Mouse (Mus musculus) liver, embryonic 11.5 days (tissue): ENCODE data around the gene Dst. TPM values are rescaled to one million over a fixed set of nuclear protein-coding genes. Genes with fewer than 3 reads are reported as not detected.

Experiments used
- ATAC-seq: fragments of 200-750 bp; cut with Nextera tagmentation; replicated peaks from 2 replicates; pipeline ENCODE4 v1.8.0; 2017; ENCODE audit warnings: moderate number of reproducible peaks, mild to moderate bottlenecking, moderate TSS enrichment, moderate library complexity; ENCODE audit not compliant: low FRiP score
- DNase-seq: peaks from one replicate; pipeline ENCODE4 v3.0.0-alpha.2; 2017; ENCODE audit warnings: low spot score
- H3K27ac ChIP-seq: fragments of 300-500 bp; sonication (generic); 2 replicates; pipeline ENCODE4 v1.5.1; 2014; ENCODE audit warnings: mild to moderate bottlenecking, low read depth, low read length, control low read depth
- H3K27me3 ChIP-seq: fragments of 300-500 bp; sonication (generic); replicated peaks from 2 replicates; pipeline ENCODE4 v1.6.1; 2014; ENCODE audit warnings: low read length, mixed read lengths; ENCODE audit not compliant: control insufficient read depth, insufficient read depth
- H3K36me3 ChIP-seq: fragments of 300-500 bp; sonication (generic); 2 replicates; pipeline ENCODE4 v1.6.1; 2014; ENCODE audit warnings: mild to moderate bottlenecking, low read length, moderate library complexity, mixed read lengths; ENCODE audit not compliant: control insufficient read depth, insufficient read depth
- H3K4me1 ChIP-seq: fragments of 300-500 bp; sonication (generic); replicated peaks from 2 replicates; pipeline ENCODE4 v1.6.1; 2014; ENCODE audit warnings: low read length, mixed read lengths; ENCODE audit not compliant: control insufficient read depth, insufficient read depth
- H3K4me2 ChIP-seq: fragments of 300-500 bp; sonication (generic); 2 replicates; pipeline ENCODE4 v1.6.1; 2014; ENCODE audit warnings: mild to moderate bottlenecking, control low read depth, moderate library complexity
- H3K4me3 ChIP-seq: fragments of 300-500 bp; sonication (generic); 2 replicates; pipeline ENCODE4 v1.5.1; 2014; ENCODE audit warnings: low read depth, low read length, control low read depth
- H3K9ac ChIP-seq: fragments of 300-500 bp; sonication (generic); 2 replicates; pipeline ENCODE4 v1.6.1; 2014; ENCODE audit warnings: low read depth, low read length, control low read depth
- H3K9me3 ChIP-seq: fragments of 300-500 bp; sonication (generic); 2 replicates; pipeline ENCODE4 v1.6.1; 2016; ENCODE audit warnings: low read length, inconsistent platforms, mixed read lengths; ENCODE audit not compliant: control insufficient read depth
- WGBS: fragments of 180-500 bp; shearing (Covaris S2); extraction: QIAGEN DNeasy Blood & Tissue Kit; methylation state at CpG from one replicate; pipeline ENCODE4 v1.1.7; 2014; 5-methylcytosine and 5-hydroxymethylcytosine counted together
- polyA plus RNA-seq: library from polyadenylated mRNA; unstranded; fragments of >200 nt; fragmentation: Nextera tagmentation; extraction: Ambion mirVana; gene quantifications from 2 replicates; pipeline ENCODE4 v1.2.1, GENCODE M21; 2014

Gene Dst
- polyA plus RNA-seq, 1 experiment from 2014 or later, result 9.4 TPM

GRCm38 (mm10) chr1:34043327-34043726 is 135.3 kb downstream of the Dst start:
- Histone ChIP-seq H3K36me3 (no peaks in the 10 kb centered on the region), H3K4me3 (no peak overlapping the region), H3K9me3 (no peaks in the 10 kb centered on the region), H3K27me3 (no peaks in the 10 kb centered on the region), H3K4me2 (no peak overlapping the region), H3K4me1 (no peaks in the 10 kb centered on the region), H3K27ac (no peak overlapping the region), H3K9ac (no peak overlapping the region)
- DNase-seq, result no peak
- ATAC-seq, result no peak
- WGBS, result 82% methylated on average over 8 of the region's 8 CpGs

GRCm38 (mm10) chr1:34043836-34044550 is 136.0 kb downstream of the Dst start:
- no peak overlapping the region for H3K4me2 ChIP-seq
- 84% methylated on average over 7 of the region's 7 CpGs for WGBS
- no peak overlapping the region for H3K9ac ChIP-seq
- H3K9me3 ChIP-seq, result no peaks in the 10 kb centered on the region
- H3K4me1 ChIP-seq, result no peaks in the 10 kb centered on the region
- ATAC-seq, result no peak
- H3K36me3 ChIP-seq, result no peaks in the 10 kb centered on the region
- no peak overlapping the region for H3K27ac ChIP-seq
- H3K27me3 ChIP-seq, result no peaks in the 10 kb centered on the region
- H3K4me3 ChIP-seq, result no peak overlapping the region
- no peak for DNase-seq

GRCm38 (mm10) chr1:34044675-34045074 is 136.7 kb downstream of the Dst start:
- H3K4me2 ChIP-seq, result no peak overlapping the region
- no peaks in the 10 kb centered on the region for H3K36me3 ChIP-seq
- no peaks in the 10 kb centered on the region for H3K4me1 ChIP-seq
- ATAC-seq (no peak), DNase-seq (no peak)
- H3K27me3 ChIP-seq, result no peaks in the 10 kb centered on the region
- H3K4me3 ChIP-seq, result no peak overlapping the region
- 72% methylated on average over 3 of the region's 3 CpGs for WGBS
- no peaks in the 10 kb centered on the region for H3K9me3 ChIP-seq
- H3K27ac ChIP-seq, result no peak overlapping the region
- no peak overlapping the region for H3K9ac ChIP-seq

- ATAC-seq (no peak), DNase-seq (no peak)
- Histone ChIP-seq H3K27me3 (no peaks in the 10 kb centered on the region), H3K4me2 (no peak overlapping the region), H3K9ac (no peak overlapping the region), H3K27ac (no peak overlapping the region), H3K4me3 (no peak overlapping the region), H3K4me1 (no peaks in the 10 kb centered on the region), H3K9me3 (no peaks in the 10 kb centered on the region), H3K36me3 (no peaks in the 10 kb centered on the region)
- WGBS, result 76% methylated on average over 3 of the region's 3 CpGs
Measured at GRCm38 (mm10) chr1:34047285-34047684, 139.3 kb downstream of the Dst start.

- DNase-seq (no peak), ATAC-seq (no peak)
- Histone ChIP-seq H3K36me3 (no peaks in the 10 kb centered on the region), H3K4me3 (no peak overlapping the region), H3K9ac (no peak overlapping the region), H3K4me2 (no peak overlapping the region), H3K4me1 (no peaks in the 10 kb centered on the region), H3K27me3 (no peaks in the 10 kb centered on the region), H3K9me3 (no peaks in the 10 kb centered on the region), H3K27ac (no peak overlapping the region)
- 86% methylated on average over 3 of the region's 3 CpGs for WGBS
Measured at GRCm38 (mm10) chr1:34051251-34051650, 143.2 kb downstream of the Dst start.

- Histone ChIP-seq H3K9ac (no peak overlapping the region), H3K36me3 (no peaks in the 10 kb centered on the region), H3K4me1 (no peaks in the 10 kb centered on the region), H3K9me3 (no peaks in the 10 kb centered on the region), H3K27ac (no peak overlapping the region), H3K4me2 (no peak overlapping the region), H3K4me3 (no peak overlapping the region), H3K27me3 (no peaks in the 10 kb centered on the region)
- WGBS, result 71% methylated on average over 5 of the region's 5 CpGs
- DNase-seq, result no peak
- ATAC-seq, result no peak
Measured at GRCm38 (mm10) chr1:34052422-34052821, 144.4 kb downstream of the Dst start.

GRCm38 (mm10) chr1:34054970-34055369 is 146.9 kb downstream of the Dst start:
- no peaks in the 10 kb centered on the region for H3K4me1 ChIP-seq
- no peak overlapping the region for H3K9ac ChIP-seq
- no peaks in the 10 kb centered on the region for H3K36me3 ChIP-seq
- no peak overlapping the region for H3K27ac ChIP-seq
- H3K9me3 ChIP-seq, result no peaks in the 10 kb centered on the region
- DNase-seq, result no peak
- no peak overlapping the region for H3K4me3 ChIP-seq
- ATAC-seq, result no peak
- 87% methylated on average over 10 of the region's 10 CpGs for WGBS
- H3K4me2 ChIP-seq, result no peak overlapping the region
- no peaks in the 10 kb centered on the region for H3K27me3 ChIP-seq

GRCm38 (mm10) chr1:34056658-34057057 is 148.6 kb downstream of the Dst start:
- H3K4me1 ChIP-seq, result 0 out of 2 replicates have a peak, but pooled peaks cover 3% of the 10 kb centered on the region
- WGBS, result 89% methylated on average over 14 of the region's 14 CpGs
- H3K4me2 ChIP-seq, result no peak overlapping the region
- H3K36me3 ChIP-seq, result no peaks in the 10 kb centered on the region
- no peak overlapping the region for H3K27ac ChIP-seq
- no peak for DNase-seq
- H3K27me3 ChIP-seq, result no peaks in the 10 kb centered on the region
- H3K9me3 ChIP-seq, result no peaks in the 10 kb centered on the region
- H3K4me3 ChIP-seq, result no peak overlapping the region
- no peak overlapping the region for H3K9ac ChIP-seq
- ATAC-seq, result no peak

GRCm38 (mm10) chr1:34059231-34059630 is 151.2 kb downstream of the Dst start:
- no peaks in the 10 kb centered on the region for H3K9me3 ChIP-seq
- no peak overlapping the region for H3K9ac ChIP-seq
- H3K4me3 ChIP-seq, result no peak overlapping the region
- H3K4me2 ChIP-seq, result no peak overlapping the region
- 0 out of 2 replicates have a peak, but pooled peaks cover 3% of the 10 kb centered on the region for H3K4me1 ChIP-seq
- no peaks in the 10 kb centered on the region for H3K27me3 ChIP-seq
- no peaks in the 10 kb centered on the region for H3K36me3 ChIP-seq
- no peak for ATAC-seq
- DNase-seq, result no peak
- WGBS, result 88% methylated on average over 12 of the region's 12 CpGs
- H3K27ac ChIP-seq, result no peak overlapping the region
